Mouse (Mus musculus): Measurements from ENCODE around the gene Gm17387. TPM values are rescaled to one million over a fixed set of nuclear protein-coding genes. Genes with fewer than 3 reads are reported as not detected.

Gm17387 gene
- total RNA-seq, 2 experiments from 2014 or later, result not detected

DNA sequence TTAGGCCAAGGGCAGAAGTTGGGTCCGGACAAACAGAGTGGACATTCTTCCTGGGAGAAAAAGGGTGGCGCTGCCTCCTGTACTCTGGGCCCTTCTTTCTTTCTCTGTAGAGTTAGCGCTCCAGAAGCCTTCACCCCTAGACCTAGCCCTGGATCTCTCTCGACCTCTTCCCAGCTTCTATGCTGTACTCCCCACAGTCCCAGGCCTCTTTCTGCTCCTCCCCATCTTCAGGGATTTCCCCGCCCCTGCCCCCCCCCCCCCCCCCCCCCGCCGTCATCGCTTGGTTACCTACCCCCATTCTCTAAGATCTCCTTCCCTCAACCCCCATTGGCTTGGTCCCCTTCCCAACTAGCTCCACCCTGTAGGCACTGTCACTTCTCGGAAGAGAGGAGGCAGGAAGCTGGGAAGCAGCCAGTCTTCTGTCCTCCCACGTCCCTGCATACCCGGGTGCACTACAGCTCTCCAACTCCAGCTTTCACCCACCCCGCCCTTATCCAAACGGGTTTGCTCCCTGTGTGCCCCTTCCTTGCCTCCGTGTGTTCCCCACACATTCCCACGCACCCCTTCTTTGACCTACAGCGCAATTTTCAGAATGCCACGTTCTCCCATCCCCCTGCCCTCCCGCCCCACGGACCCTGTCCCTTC lies 18.8 kb downstream of the Gm17387 start:
- DNase-seq (ENCODE audit: low spot score in 2 of 2), result peak; percentile 69 to 77

DNA sequence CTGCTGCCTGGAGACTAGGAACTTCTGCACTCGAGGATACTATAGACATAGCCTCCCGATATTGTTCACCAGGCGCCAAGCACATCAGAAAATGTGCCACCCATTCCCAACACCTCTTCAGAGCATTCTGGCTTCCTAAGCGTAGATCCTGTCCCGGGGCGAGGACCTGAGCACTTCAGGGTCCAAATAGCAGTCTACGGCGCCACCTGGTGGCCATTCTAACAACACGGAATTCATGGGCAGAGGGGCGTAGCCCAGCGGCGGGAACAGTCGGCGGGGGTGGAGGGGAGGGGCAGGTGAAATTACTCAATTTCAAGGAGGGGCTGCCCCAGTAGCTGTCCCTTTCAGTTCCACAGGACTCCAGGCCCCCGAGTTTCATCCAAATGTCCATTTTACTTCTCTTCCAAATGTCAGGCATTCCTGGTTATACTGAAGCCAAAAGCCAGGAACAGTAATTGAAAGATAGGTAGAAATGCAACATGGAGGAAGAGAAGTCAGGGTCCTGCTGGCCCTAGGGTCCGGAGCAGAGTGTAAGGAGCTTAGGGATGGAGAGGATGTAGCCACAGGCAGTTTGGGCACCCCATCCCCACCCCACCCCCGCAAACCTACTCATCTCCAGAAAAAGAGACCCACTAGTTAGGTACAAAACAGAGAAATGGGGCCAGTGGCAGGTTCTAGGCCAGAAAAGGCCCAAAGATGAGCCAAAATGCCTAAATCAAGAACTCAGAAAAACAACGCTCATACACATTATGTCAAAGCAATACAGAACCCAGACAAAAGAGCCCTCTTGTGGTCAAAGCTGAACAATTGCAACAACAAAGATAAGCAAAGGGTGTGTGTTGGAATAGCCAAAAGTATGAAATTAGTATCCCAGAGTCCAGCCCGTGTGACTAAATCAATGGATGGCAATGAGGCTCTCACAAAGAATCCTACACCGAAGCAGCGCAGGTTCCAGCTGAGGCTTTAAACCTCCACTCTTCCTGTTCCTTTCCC lies 19.6 kb downstream of the Gm17387 start:
- DNase-seq (ENCODE audit: low spot score in 2 of 2), result peak; percentile 86 to 92

GRCm38 (mm10) chr7:141049326-141049725 lies 20.4 kb downstream of the Gm17387 start:
- no peak for DNase-seq (ENCODE audit: low spot score in 2 of 2)

- no peak for DNase-seq (ENCODE audit: low spot score in 2 of 2)
These were observed 22.2 kb downstream of the Gm17387 start for GRCm38 (mm10) chr7:141051060-141051685.

GRCm38 (mm10) chr7:141052016-141052415 lies 23.1 kb downstream of the Gm17387 start:
- no peak for DNase-seq (ENCODE audit: low spot score in 2 of 2)

DNA sequence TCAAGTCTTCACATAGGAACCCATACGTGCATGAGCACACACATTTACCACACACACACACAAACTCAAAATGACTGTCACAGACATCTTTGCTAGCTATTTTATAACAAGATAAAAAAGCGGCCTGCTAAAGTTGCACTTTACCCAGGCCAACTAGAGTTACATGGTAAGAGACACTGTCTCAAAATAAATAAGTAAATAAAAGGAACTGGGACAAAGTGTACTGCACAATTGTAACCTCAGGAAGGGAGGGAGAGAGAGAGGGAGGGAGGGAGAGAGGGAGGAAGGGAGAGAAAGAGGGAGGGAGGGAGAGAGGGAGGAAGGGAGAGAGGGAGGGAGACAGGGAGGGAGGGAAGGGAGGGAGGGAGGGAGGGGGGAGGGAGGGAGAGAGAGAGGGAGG lies 23.5 kb downstream of the Gm17387 start:
- DNase-seq (ENCODE audit: low spot score in 2 of 2), result no peak

DNA sequence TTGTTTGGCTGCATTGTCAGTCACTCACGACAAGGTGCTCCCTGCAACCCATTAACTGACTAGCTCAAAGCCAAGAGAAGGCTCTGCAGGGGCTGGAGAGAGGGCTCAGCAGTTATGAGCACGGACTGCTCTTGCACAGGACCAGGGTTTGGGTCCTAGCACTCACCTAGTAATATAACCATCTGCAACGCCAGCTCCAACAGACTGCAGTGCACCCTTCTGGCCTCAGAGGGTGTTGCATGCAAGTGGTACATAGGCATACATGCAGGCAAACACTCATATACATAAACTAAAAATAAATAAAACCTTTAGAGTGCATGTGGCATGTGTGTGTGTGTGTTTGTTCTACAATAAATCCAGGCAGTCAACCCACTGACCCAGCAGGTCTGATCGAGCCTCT lies 26.9 kb downstream of the Gm17387 start:
- no peak for DNase-seq (ENCODE audit: low spot score in 2 of 2)

GRCm38 (mm10) chr7:141056976-141057375 lies 28.0 kb downstream of the Gm17387 start:
- no peak for DNase-seq (ENCODE audit: low spot score in 2 of 2)

GRCm38 (mm10) chr7:141057541-141057940 lies 28.6 kb downstream of the Gm17387 start:
- DNase-seq (ENCODE audit: low spot score in 2 of 2), result no peak

DNA sequence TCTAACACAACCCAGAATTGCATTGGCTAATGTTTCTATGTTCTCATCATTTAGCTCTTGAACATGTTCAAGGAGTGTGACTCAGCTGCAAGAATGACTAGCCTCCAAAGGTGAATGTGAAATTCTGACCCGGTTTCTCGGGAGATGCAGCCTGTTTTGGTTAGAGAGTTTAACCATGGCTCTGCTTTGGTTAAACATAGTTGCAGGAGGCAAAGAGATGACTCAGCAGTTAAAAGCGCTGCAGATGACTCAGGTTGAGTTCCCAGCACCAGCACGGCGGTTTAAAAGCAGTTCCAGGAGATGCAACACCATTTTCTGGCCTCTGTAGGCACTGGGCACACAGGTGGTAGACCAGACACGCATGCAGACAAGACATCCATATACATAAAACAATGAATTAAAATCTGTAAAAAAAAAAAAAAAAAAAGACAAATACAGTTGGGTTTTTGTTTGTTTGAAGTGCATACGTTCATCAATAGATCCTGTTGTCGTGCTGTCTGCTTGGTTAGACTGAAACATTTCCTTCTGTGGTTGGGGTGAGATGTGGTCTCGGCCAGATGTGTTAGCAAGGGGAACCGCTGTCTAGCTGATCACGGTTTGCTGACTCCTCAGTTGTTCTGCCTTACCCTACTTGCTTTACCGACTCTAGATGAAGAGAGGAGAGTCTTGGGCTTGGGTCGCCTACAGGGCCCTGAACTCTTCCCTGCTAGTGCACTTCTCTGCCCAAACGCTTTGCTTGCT lies 29.8 kb downstream of the Gm17387 start:
- DNase-seq (ENCODE audit: low spot score in 2 of 2), result no peak

DNA sequence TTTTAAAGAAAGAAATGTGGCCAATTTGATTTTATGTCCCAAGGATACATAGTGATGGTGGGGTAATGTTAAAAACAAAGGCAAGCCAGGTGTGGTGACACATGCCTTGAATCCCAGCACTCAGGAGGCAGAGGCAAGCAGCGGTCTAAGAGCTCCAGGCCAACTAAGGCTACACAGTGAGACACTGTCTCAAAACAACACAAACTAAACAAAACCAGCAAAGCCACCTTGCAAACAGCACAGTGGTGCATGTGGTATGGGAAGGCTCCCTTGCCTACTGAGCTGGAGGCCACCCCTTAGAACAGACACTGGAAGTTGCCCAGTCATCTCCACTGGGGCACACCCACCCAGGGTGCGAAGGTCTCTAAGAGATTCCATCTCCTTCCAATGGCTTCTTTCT lies 31.0 kb downstream of the Gm17387 start:
- DNase-seq (ENCODE audit: low spot score in 2 of 2), result no peak

DNA sequence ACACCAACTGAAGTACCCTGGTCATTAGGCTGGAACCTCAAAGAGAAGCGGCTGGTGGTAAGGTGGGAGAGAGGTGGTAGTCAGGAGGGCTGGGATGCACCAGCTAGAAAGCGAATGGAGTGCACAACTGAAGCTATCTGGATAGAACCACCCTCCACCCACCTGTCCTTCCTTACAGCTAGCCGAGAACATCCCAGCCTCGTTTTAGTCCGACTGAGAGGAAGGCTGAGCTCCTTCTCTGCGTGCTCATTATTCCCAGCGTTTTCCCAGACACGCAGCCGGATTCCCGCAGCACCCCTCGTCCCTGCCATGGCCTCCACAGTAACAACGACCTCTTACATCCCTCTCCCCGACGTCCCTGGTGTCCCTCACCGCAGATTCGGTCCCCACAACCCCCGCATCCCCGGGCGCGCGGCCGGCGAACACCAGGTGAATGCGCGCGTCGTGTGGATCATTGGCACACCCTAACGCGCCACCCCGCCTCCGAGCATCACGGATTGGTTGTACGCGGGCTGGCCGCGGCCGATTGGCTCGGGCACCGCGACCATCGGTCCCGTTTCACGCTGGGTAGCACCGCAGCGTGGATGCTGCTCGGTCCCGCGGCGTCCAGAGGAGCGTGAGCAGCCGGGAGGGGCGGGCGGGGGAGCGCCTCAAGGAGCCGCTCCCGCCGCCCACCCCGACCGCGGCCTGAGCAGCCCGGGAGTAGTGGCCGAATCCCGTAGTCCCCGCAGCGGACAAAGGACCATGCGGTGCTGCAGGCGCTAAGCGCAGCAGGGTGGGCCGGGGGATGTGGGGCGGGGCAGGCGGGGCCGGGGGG lies 31.7 kb downstream of the Gm17387 start, which contains the start of gene B4galnt4:
B4galnt4 (plus strand) TSS at position 679 of the 817 bp plus-strand sequence.
- DNase-seq (ENCODE audit: low spot score in 2 of 2), result peak; percentile 89 to 94

- DNase-seq (ENCODE audit: low spot score in 2 of 2), result peak in 1 of 2 experiments; percentile 41
These were observed 32.4 kb downstream of the Gm17387 start for GRCm38 (mm10) chr7:141061269-141061692.

- peak in 1 of 2 experiments; percentile 34 for DNase-seq (ENCODE audit: low spot score in 2 of 2)
These were observed 33.6 kb downstream of the Gm17387 start for GRCm38 (mm10) chr7:141062525-141062924.

- DNase-seq (ENCODE audit: low spot score in 2 of 2), result no peak
These were observed 34.4 kb downstream of the Gm17387 start for GRCm38 (mm10) chr7:141063353-141063752.

DNA sequence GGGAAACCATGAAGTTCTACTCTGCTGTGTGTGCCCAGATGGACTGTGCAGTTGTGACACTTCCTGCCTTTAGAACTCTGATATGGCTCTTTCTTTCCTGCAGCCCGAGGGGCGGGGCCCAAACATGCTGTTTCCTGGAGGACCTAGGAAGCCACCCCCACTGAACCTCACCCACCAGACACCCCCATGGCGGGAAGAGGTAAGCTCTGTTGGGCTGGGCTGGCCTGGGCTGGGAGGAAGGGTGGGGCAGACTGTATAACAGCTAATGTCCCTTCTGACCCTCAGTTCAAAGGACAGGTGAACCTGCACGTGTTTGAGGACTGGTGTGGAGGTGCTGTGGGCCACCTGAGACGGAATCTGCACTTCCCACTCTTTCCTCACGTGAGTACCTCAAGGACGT lies 35.2 kb downstream of the Gm17387 start:
- no peak for DNase-seq (ENCODE audit: low spot score in 2 of 2)

- no peak for DNase-seq (ENCODE audit: low spot score in 2 of 2)
These were observed 35.6 kb downstream of the Gm17387 start for GRCm38 (mm10) chr7:141064576-141064975.

DNA sequence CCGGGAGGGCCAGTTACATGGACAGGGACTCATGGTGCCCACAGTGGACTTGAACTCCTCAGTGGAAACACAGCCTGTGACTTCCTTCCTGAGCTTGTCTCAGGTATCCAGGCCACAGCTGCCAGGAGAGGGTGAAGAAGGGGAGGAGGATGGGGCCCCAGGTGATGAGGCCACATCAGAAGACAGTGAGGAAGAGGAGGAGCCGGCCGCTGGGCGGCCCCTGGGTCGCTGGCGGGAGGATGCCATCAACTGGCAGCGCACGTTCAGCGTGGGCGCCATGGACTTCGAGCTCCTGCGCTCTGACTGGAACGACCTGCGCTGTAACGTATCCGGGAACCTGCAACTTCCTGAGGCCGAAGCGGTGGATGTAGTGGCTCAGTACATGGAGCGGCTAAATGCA lies 39.4 kb downstream of the Gm17387 start:
- DNase-seq (ENCODE audit: low spot score in 2 of 2), result no peak

- DNase-seq (ENCODE audit: low spot score in 2 of 2), result peak; percentile 79 to 80
These were observed 41.3 kb downstream of the Gm17387 start for GRCm38 (mm10) chr7:141070058-141070862.

Data from layer of hippocampus, postnatal 14 days (tissue).